Mouse (Mus musculus) kidney, adult 2 months (tissue): Measurements from ENCODE around the gene Rnf151.

ENCODE experiments used
- CTCF ChIP-seq: fragments of 200-500 bp; conservative IDR thresholded peaks from 2 replicates; pipeline ENCODE4 v1.5.1; 2011; ENCODE audit warnings: low read depth, mild to moderate bottlenecking, control low read depth, low read length, moderate library complexity, mixed read lengths; ENCODE audit not compliant: insufficient read depth, insufficient read length
- POLR2A ChIP-seq: fragments of 200-500 bp; IDR thresholded peaks from one replicate; pipeline ENCODE4 v1.6.1; 2011; ENCODE audit warnings: low read depth, low read length, control low read depth

GRCm38 (mm10) chr17:24686514-24686913 lies 31.3 kb downstream of the Rnf151 start:
- TF ChIP-seq POLR2A (no peak), CTCF (no peak)
